Mouse (Mus musculus): ENCODE data around the gene Klhl23.
A peak's percentile ranks its signal among the peaks of the same experiment; 100 is the strongest.

Gene Klhl23

DNA sequence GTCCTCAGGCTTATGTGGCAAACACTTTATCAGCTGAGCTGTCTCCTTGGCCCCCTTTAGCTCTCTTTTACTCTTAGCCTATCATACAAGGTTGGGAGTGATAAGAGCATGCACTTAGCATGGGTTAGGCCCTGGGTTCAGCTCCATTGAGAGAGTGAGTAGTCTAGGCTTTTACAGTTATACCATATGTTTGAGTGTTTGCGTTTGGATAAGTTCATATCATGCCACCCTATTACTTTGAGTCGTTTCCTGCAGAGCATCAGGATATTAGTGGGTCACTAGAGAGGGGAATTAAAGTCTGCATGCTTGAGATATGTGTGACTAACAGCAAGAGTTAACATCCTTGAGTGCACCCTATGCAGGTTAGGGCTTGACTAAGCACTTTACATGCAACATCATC lies 7.9 kb downstream of the Klhl23 start:
- no peak for DNase-seq (ENCODE audit: low read depth)

GRCm38 (mm10) chr2:69830116-69830515 lies 8.4 kb downstream of the Klhl23 start:
- no peak for DNase-seq (ENCODE audit: low read depth)

DNA sequence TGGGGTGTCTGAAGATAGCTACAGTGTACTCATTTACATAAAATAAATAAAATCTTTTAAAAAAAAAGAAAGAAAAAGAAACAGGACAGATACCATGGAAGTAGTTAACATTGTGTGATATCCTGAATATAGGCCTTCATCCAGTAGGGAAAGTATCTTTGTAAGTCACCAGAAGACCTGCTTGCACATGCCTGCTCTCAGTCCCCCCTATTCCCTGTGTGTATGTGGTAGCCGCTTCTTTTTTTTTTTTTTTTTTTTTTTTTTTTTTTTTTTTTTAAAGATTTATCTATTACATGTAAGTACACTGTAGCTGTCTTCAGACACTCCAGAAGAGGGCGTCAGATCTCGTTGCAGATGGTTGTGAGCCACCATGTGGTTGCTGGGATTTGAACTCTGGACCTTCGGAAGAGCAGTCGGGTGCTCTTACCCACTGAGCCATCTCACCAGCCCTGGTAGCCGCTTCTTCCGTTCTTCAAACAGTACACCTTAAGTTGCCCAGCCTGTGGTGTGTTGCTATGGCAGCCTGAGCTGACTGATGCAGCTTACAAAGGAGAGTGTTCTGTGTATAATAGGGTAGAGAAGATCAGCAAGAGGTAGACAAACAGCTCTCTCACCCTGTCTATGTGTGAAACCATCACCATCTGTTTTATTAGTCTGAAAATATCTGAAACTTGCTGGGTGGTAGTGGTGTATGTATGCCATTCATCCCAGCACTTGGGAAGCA lies 15.7 kb downstream of the Klhl23 start:
- no peak for DNase-seq (ENCODE audit: low read depth)

GRCm38 (mm10) chr2:69837996-69838395 lies 16.3 kb downstream of the Klhl23 start:
- no peak for DNase-seq (ENCODE audit: low read depth)

- DNase-seq (ENCODE audit: low read depth) = no peak
These were observed 17.0 kb downstream of the Klhl23 start for GRCm38 (mm10) chr2:69838707-69839106.

DNA sequence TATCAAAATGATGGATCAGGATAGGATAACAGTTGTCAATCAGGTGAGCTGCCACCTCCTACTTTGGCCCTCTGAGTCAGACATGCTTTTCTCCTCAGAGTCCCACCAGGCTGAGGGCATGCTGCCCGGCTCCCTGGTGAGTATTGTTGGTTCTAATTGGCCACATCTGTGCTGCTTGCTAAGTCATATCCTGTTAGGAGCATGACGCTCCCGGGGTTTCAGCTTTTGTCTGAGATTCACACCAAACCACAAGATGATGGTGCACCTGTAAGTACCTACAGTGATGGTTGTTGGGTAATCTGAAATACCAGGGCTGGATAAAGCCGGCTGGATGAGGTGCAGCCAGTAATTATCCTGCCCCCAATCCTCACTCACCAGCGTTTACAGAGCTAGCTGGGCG lies 18.5 kb downstream of the Klhl23 start:
- DNase-seq (ENCODE audit: low read depth) = peak; percentile 39

GRCm38 (mm10) chr2:69849215-69849614 lies 27.5 kb downstream of the Klhl23 start:
- DNase-seq (ENCODE audit: low read depth) = no peak

DNA sequence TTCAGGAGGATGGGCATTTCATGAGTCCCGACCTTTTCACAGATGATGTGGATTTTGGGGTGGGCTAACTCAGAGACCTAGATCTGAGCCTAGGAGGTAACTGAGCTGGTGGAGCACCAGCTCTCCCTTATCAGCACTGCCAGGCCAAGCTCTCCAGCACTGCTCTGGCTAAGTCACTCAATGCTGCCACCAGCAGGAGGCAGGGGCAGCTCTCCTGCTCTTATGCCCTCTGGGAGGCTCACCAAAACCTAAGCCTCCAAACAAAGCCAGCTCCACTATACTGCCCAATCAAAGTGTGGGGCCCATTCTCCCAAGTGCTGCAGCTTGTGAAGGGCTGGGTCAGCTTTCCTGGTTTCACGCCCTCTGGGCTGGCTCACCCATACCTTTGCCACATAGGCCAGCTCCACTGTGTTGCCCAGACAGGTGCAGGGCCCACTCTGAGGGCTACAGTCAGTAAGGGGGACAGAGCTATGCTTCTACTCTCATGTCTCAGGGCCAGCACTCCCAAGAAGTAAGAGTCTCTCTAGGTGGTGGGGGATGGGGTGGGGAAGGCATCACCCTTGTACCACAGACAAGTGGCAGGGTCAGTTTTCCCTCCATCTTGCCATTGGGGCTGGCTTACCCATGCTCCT lies 29.8 kb downstream of the Klhl23 start:
- DNase-seq (ENCODE audit: low read depth) = no peak

DNA sequence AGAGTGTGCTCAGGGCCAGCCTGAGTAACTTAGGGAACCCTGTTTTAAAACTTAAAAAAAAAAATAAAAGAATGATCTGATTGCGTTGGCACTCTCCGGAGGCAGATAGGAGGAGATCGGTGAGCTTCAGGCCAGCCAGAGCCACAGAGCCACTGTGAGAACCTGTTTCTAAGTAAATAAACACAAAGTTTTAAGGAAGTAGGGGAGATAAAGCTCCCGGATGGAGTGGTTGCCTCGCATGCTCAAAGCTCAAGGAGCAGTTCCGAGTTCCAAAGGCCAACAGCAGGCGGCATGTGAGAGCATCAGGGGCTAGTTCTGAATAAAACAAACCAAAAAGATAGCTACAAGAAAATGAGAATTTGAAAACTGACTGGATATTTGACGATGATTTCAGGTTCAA lies 34.6 kb downstream of the Klhl23 start:
- no peak for DNase-seq (ENCODE audit: low read depth)

- no peak for DNase-seq (ENCODE audit: low read depth)
These were observed 36.1 kb downstream of the Klhl23 start for GRCm38 (mm10) chr2:69857882-69858281.

GRCm38 (mm10) chr2:69860972-69861452 lies 39.3 kb downstream of the Klhl23 start:
- DNase-seq (ENCODE audit: low read depth) = no peak

DNA sequence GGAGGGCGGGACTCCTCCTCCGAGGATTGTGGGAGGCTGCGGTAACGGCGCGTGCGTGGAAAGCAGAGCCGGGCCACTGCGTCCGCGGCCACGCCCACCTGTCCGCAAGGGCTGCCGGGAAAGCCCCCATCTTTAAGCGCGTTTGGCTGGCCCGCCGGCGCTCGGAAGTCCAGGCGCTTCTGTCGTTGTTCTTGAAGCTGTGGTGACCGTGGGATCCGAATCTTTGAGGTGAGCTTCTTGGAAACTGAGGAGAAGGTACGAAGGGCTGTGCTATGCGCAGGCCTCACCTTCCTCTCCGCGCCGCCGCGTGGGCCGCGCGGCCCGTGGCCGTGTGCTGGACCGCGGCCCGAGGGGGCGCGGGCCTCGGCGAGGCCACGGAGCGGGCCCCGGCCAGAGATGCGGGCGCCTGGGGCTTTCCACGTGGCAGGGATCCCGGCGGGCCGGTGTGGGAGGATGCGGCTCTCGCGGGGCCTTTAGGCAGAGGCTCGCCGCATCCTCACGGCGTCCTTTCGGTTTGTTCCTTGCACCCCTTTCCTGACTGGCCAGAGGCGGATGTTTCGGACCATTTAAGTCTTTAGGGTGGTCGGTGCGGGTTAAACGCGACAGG lies 39.8 kb downstream of the Klhl23 start, which contains the start of gene Ssb:
Ssb (plus strand) TSS at position 78 of the 607 bp plus-strand sequence.
- peak; percentile 76 for DNase-seq (ENCODE audit: low read depth)

DNA sequence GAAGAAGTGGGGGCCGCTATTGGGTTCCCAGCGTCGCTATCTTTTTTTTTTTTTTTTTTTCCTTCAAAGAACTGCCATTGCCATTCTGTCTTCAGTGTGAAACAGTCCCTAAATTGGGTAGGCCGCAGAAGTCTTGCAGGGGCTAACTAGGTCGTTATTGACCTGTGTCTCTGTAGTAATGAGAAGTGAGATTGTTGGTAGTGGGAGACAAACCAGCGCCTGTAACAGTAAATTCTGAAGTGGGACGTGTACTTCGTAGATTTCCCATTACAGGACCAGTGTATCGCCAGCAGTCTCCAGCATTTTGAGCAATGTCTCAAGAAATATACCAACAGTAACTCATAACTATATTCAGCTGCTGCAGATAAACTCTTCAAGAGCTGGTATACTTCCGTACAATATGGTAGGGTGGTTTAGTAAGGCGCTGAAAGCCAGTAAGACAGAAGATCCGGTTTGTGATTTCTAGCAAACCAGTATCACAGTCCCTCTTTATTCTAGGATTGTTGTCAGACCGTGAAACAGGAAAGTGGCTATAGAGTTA lies 40.4 kb downstream of the Klhl23 start:
- no peak for DNase-seq (ENCODE audit: low read depth)

DNA sequence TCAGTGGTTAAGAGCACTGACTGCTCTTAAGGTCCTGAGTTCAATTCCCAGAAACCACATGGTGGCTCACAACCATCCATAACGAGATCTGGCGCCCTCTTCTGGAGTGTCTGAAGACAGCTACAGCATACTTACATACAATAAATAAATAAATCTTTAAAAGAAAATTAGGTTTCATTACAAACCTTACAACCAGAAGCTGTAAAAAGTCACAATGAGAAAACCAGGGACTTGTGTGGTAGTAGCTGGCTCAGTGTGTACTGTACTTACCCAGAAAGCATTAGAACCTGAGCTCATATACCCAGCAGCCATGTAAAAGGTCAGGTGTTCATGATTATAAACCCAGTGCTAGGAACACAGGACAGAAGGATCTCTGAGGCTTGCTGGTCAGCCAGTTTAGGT lies 62.2 kb downstream of the Klhl23 start:
- no peak for DNase-seq (ENCODE audit: low read depth)

GRCm38 (mm10) chr2:69884581-69884980 lies 62.8 kb downstream of the Klhl23 start:
- DNase-seq (ENCODE audit: low read depth) = no peak

- DNase-seq (ENCODE audit: low read depth) = no peak
These were observed 63.3 kb downstream of the Klhl23 start for GRCm38 (mm10) chr2:69885050-69885449.

GRCm38 (mm10) chr2:69885451-69886305 lies 63.9 kb downstream of the Klhl23 start, which contains the start of gene Mettl5:
Gene Mettl5 (minus strand): TSS chr2:69885615.
- peak; percentile 58 for DNase-seq (ENCODE audit: low read depth)
